Mouse (Mus musculus) stomach, embryonic 16.5 days (tissue): ENCODE data around the gene Trim17. TPM values are rescaled to one million over a fixed set of nuclear protein-coding genes. Genes with fewer than 3 reads are reported as not detected.

Experiments used
- ATAC-seq: fragments of 200-750 bp; cut with Nextera tagmentation; 2 replicates; pipeline ENCODE4 v1.8.0; 2017; ENCODE audit warnings: moderate number of reproducible peaks, moderate TSS enrichment; ENCODE audit not compliant: insufficient read depth, low FRiP score
- H3K27ac ChIP-seq: fragments of 300-500 bp; sonication (generic); 2 replicates; pipeline ENCODE4 v1.5.1; 2014; ENCODE audit warnings: low read length
- H3K27me3 ChIP-seq: fragments of 300-500 bp; sonication (generic); 2 replicates; pipeline ENCODE4 v1.6.1; 2014; ENCODE audit warnings: low read length, control low read depth, mixed read lengths; ENCODE audit not compliant: control insufficient read depth, insufficient read depth
- H3K36me3 ChIP-seq: fragments of 300-500 bp; sonication (generic); 2 replicates; pipeline ENCODE4 v1.6.1; 2014; ENCODE audit warnings: low read length; ENCODE audit not compliant: control insufficient read depth, insufficient read depth
- H3K4me1 ChIP-seq: fragments of 300-500 bp; sonication (generic); 2 replicates; pipeline ENCODE4 v1.6.1; 2014; ENCODE audit warnings: low read length, control low read depth, mixed read lengths; ENCODE audit not compliant: control insufficient read depth, insufficient read depth
- H3K4me2 ChIP-seq: fragments of 300-500 bp; sonication (generic); 2 replicates; pipeline ENCODE4 v1.6.1; 2014; ENCODE audit warnings: low read depth, low read length, mixed read lengths
- H3K4me3 ChIP-seq: fragments of 300-500 bp; sonication (generic); replicated peaks from 2 replicates; pipeline ENCODE4 v1.5.1; 2014; ENCODE audit warnings: mild to moderate bottlenecking, low read length
- H3K9ac ChIP-seq: fragments of 300-500 bp; sonication (generic); 2 replicates; pipeline ENCODE4 v1.6.1; 2014; ENCODE audit warnings: low read length
- H3K9me3 ChIP-seq: fragments of 300-500 bp; sonication (generic); replicated peaks from 2 replicates; pipeline ENCODE4 v1.6.1; 2016; ENCODE audit warnings: low read length, control low read depth; ENCODE audit not compliant: control insufficient read depth
- WGBS: fragments of 180-500 bp; shearing (Covaris S2); extraction: QIAGEN DNeasy Blood & Tissue Kit; methylation state at CpG from one replicate; pipeline ENCODE4 v1.1.7; 2014; 5-methylcytosine and 5-hydroxymethylcytosine counted together
- polyA plus RNA-seq: library from polyadenylated mRNA; unstranded; fragments of >200 nt; fragmentation: Nextera tagmentation; extraction: Ambion mirVana; gene quantifications from 2 replicates; pipeline ENCODE4 v1.2.1, GENCODE M21; 2015

The Trim17 gene
- 0.17 and 0.27 TPM in 2 replicates for polyA plus RNA-seq

GRCm38 (mm10) chr11:58954420-58955142, at the start of gene Trim17, which contains the start of gene Hist3h2a:
Trim17 (plus strand) TSS chr11:58954685.
Hist3h2a (plus strand) TSS chr11:58954685.
- no peaks in the 10 kb centered on the region for H3K9me3 ChIP-seq
- under 1% methylated on average over 49 of the region's 49 CpGs for WGBS
- H3K9ac ChIP-seq, result peak within 1 kb of the TSS; percentile 82
- peak within 1 kb of the TSS; percentile 61 for H3K4me3 ChIP-seq
- peaks cover 29% of the 10 kb centered on the region for H3K4me1 ChIP-seq
- H3K27me3 ChIP-seq, result no peaks in the 10 kb centered on the region
- H3K4me2 ChIP-seq, result peak within 1 kb of the TSS; percentile 97
- peak within 1 kb of the TSS; percentile 99 for H3K27ac ChIP-seq
- ATAC-seq, result peak; percentile 95
- H3K36me3 ChIP-seq, result peaks cover 7% of the 10 kb centered on the region

- H3K27ac ChIP-seq, result no peak overlapping the region
- H3K4me2 ChIP-seq, result no peak overlapping the region
- ATAC-seq, result no peak
- no peaks in the 10 kb centered on the region for H3K36me3 ChIP-seq
- 45% methylated on average over 6 of the region's 6 CpGs for WGBS
- H3K4me1 ChIP-seq, result peaks cover 7% of the 10 kb centered on the region
- no peaks in the 10 kb centered on the region for H3K9me3 ChIP-seq
- no peaks in the 10 kb centered on the region for H3K27me3 ChIP-seq
- H3K4me3 ChIP-seq, result no peak overlapping the region
- H3K9ac ChIP-seq, result no peak overlapping the region
Observed at GRCm38 (mm10) chr11:58904838-58905237, 49.6 kb upstream of the Trim17 start.

- H3K27me3 ChIP-seq, result no peaks in the 10 kb centered on the region
- H3K9ac ChIP-seq, result no peak overlapping the region
- H3K4me1 ChIP-seq, result no peaks in the 10 kb centered on the region; the same call in 1 of the 2 replicates
- no peak overlapping the region for H3K27ac ChIP-seq
- no peak overlapping the region for H3K4me3 ChIP-seq
- ATAC-seq, result no peak
- 64% methylated on average over 1 of the region's 1 CpGs for WGBS
- no peaks in the 10 kb centered on the region for H3K36me3 ChIP-seq
- H3K9me3 ChIP-seq, result no peaks in the 10 kb centered on the region
- no peak overlapping the region; the same call in 1 of the 2 replicates for H3K4me2 ChIP-seq
Observed at GRCm38 (mm10) chr11:58913776-58914175, 40.7 kb upstream of the Trim17 start.

DNA sequence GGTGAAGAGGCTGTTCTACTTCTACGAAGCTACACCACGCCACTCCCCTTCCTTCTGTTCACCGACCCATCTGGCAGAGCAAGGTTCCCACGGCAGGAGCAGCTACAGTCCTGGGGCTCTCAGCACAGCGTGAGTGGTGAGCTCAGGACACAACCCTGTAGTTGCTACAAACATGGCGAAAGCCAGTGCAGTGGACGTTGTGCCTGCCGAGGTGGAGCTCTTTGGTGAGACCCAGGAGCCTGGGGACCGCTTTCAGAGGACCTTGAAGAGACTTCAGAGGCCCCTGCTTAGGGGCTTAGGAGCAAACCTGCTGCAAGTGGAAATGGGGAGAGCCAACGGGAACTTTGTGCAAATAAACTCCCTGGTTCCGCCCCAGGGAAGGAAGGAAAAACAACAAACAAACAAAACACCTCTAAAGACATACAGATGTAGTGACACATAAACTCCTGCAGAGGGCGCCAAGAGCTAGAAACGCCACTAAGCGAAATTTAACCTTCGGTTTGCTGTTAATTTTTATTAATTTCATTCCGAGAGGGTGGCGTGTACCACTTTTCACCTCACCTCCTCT, 39.9 kb upstream of the Trim17 start:
- 11% methylated on average over 17 of the region's 17 CpGs for WGBS
- peak overlapping the region; percentile 49 for H3K9ac ChIP-seq
- H3K9me3 ChIP-seq, result no peaks in the 10 kb centered on the region
- peak overlapping the region; percentile 41 for H3K4me3 ChIP-seq
- H3K36me3 ChIP-seq, result no peaks in the 10 kb centered on the region
- ATAC-seq, result 0 out of 2 replicates have a peak, but pooled peaks have one; percentile 30
- H3K4me1 ChIP-seq, result no peaks in the 10 kb centered on the region; the same call in 1 of the 2 replicates
- no peaks in the 10 kb centered on the region for H3K27me3 ChIP-seq
- H3K4me2 ChIP-seq, result peak overlapping the region; percentile 67
- H3K27ac ChIP-seq, result no peak overlapping the region

- WGBS, result 49% methylated on average over 14 of the region's 14 CpGs
- Histone ChIP-seq H3K9me3 (no peaks in the 10 kb centered on the region), H3K4me2 (no peak overlapping the region), H3K4me1 (no peaks in the 10 kb centered on the region; the same call in 1 of the 2 replicates), H3K36me3 (no peaks in the 10 kb centered on the region), H3K4me3 (no peak overlapping the region), H3K27me3 (no peaks in the 10 kb centered on the region), H3K9ac (no peak overlapping the region), H3K27ac (no peak overlapping the region)
- no peak for ATAC-seq
Observed at GRCm38 (mm10) chr11:58916879-58917744, 37.4 kb upstream of the Trim17 start.

DNA sequence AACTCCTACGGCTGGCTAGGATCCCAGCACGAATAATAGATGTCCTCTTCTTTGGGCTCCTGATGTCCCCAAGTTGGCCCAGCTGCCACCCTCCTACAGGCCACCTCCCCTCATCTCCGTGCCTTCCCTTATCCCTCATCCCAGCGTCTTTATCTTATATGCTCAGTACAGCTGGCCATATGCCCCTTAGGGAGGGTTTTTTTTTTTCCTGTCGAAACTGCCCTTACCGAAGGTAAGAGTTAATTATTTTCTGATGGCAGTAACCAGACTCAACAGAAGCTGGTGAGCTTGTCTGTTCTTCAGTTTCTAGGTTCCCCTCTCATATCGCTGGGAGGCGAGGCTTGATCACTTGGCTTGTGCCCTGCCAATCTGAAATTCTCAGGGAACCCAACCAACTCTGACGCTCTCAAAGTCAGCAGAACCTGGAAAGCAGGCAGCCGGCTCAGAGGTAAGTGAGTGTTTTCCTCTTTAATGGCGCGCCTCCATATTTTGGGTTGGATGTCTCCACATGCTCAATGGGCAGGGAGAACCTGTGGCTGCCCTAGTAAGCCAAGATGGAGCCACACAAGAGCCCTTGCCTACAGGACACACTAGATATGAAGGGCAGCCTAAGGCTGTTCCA, 36.6 kb upstream of the Trim17 start, which contains the start of gene Btnl10:
TSS of gene Btnl10 (plus strand) at position 164 of the 622 bp plus-strand sequence.
- Histone ChIP-seq H3K36me3 (no peaks in the 10 kb centered on the region), H3K27me3 (no peaks in the 10 kb centered on the region), H3K9ac (no peak within 1 kb of the TSS), H3K4me3 (no peak within 1 kb of the TSS), H3K4me2 (no peak within 1 kb of the TSS), H3K9me3 (no peaks in the 10 kb centered on the region), H3K27ac (no peak within 1 kb of the TSS), H3K4me1 (no peaks in the 10 kb centered on the region; the same call in 1 of the 2 replicates)
- ATAC-seq, result no peak
- 80% methylated on average over 12 of the region's 12 CpGs for WGBS

GRCm38 (mm10) chr11:58918759-58919158, 35.7 kb upstream of the Trim17 start:
- H3K36me3 ChIP-seq, result no peaks in the 10 kb centered on the region
- H3K9me3 ChIP-seq, result no peaks in the 10 kb centered on the region
- no peak overlapping the region for H3K27ac ChIP-seq
- 75% methylated on average over 5 of the region's 5 CpGs for WGBS
- no peak for ATAC-seq
- H3K27me3 ChIP-seq, result no peaks in the 10 kb centered on the region
- H3K4me2 ChIP-seq, result no peak overlapping the region
- no peaks in the 10 kb centered on the region; the same call in 1 of the 2 replicates for H3K4me1 ChIP-seq
- no peak overlapping the region for H3K4me3 ChIP-seq
- no peak overlapping the region for H3K9ac ChIP-seq

DNA sequence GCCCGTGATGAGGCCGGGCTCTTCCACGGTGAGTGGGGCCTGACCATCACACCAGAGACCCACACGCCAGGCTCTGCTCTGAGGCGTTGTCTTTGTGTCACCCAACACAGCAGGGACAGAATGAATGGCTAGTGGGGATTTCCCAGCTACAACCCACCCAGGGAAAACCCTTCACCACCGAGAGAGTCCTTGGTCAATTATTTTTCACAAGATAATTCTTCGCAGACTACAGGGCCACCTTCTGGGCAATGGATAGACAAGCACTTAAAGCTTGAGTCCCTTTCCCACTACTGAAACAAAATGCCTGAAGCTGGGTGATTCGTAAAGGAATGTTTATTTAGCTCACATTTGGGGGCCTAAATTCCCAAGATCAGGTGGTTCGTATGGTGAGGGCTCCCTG, 32.1 kb upstream of the Trim17 start:
- no peaks in the 10 kb centered on the region for H3K9me3 ChIP-seq
- no peak overlapping the region for H3K4me2 ChIP-seq
- H3K36me3 ChIP-seq, result no peaks in the 10 kb centered on the region
- H3K9ac ChIP-seq, result no peak overlapping the region
- ATAC-seq, result no peak
- no peaks in the 10 kb centered on the region for H3K4me1 ChIP-seq
- WGBS, result 76% methylated on average over 9 of the region's 9 CpGs
- H3K27ac ChIP-seq, result no peak overlapping the region
- no peaks in the 10 kb centered on the region for H3K27me3 ChIP-seq
- H3K4me3 ChIP-seq, result no peak overlapping the region
